Mouse (Mus musculus) monocyte, adult 2 months (primary cell): Measurements from ENCODE around the gene Gpr50.

Experiments used
- DNase-seq, 2 experiments: peaks; one replicate each; pipeline ENCODE4 v3.0.0; 2022; ENCODE audit warnings: low spot score in 2 of 2, low read depth in 1 of 2

Gene Gpr50

GRCm38 (mm10) chrX:71663374-71663773 lies at the start of gene Gpr50:
Gpr50 (plus strand) TSS chrX:71663667.
- no peak for DNase-seq

GRCm38 (mm10) chrX:71622286-71622685 lies 41.2 kb upstream of the Gpr50 start:
- no peak for DNase-seq

- no peak for DNase-seq
Observed at GRCm38 (mm10) chrX:71623843-71624242, 39.6 kb upstream of the Gpr50 start.

- no peak for DNase-seq
Observed at GRCm38 (mm10) chrX:71628306-71628705, 35.2 kb upstream of the Gpr50 start.

GRCm38 (mm10) chrX:71630709-71631108 lies 32.8 kb upstream of the Gpr50 start:
- DNase-seq: no peak

GRCm38 (mm10) chrX:71631130-71631529 lies 32.3 kb upstream of the Gpr50 start:
- no peak for DNase-seq

GRCm38 (mm10) chrX:71647958-71648357 lies 15.5 kb upstream of the Gpr50 start:
- no peak for DNase-seq

GRCm38 (mm10) chrX:71648434-71648833 lies 15.0 kb upstream of the Gpr50 start:
- DNase-seq: no peak

- DNase-seq: no peak
Observed at GRCm38 (mm10) chrX:71648848-71649454, 14.5 kb upstream of the Gpr50 start.

- DNase-seq: no peak
Observed at GRCm38 (mm10) chrX:71649993-71650392, 13.5 kb upstream of the Gpr50 start.

GRCm38 (mm10) chrX:71661794-71662193 lies 1.7 kb upstream of the Gpr50 start:
- DNase-seq: no peak

- DNase-seq: no peak
Observed at GRCm38 (mm10) chrX:71663871-71664687, 612 bp downstream of the Gpr50 start.

GRCm38 (mm10) chrX:71664688-71665026 lies 1.2 kb downstream of the Gpr50 start:
- DNase-seq: no peak

GRCm38 (mm10) chrX:71670254-71670653 lies 6.8 kb downstream of the Gpr50 start:
- DNase-seq: no peak

- DNase-seq: no peak
Observed at GRCm38 (mm10) chrX:71700817-71701469, 37.5 kb downstream of the Gpr50 start.
